Mouse (Mus musculus): Measurements from ENCODE around the gene Fam185a. TPM values are rescaled to one million over a fixed set of nuclear protein-coding genes. Genes with fewer than 3 reads are reported as not detected.
A peak's percentile ranks its signal among the peaks of the same experiment; 100 is the strongest.

The Fam185a gene
- total and polyA plus RNA-seq, 3 experiments, result 4.5 to 19.9 (median 18.4) TPM

GRCm38 (mm10) chr5:21436471-21436975 is 11.8 kb downstream of the Fam185a start:
- no peak overlapping the region for H3K9ac ChIP-seq (ENCODE audit: low read depth, low read length)
- H3K27ac ChIP-seq, result no peak overlapping the region
- H3K79me2 ChIP-seq (replicated peaks; ENCODE audit: control insufficient read depth, insufficient read depth, low read length), result no peaks in the 10 kb centered on the region
- TF ChIP-seq CTCF (IDR thresholded peaks at IDR 0.05), result no peak
- 78% methylated on average over 8 of the region's 8 CpGs for WGBS
- intact Hi-C loops (cut with DNase I), result no loop called here
- H3K27me3 ChIP-seq (ENCODE audit: control insufficient read depth, insufficient read depth, low read length), result no peaks in the 10 kb centered on the region
- DNase-seq, result no peak
- no peaks in the 10 kb centered on the region for H3K36me3 ChIP-seq (ENCODE audit: control insufficient read depth, insufficient read depth, low read length)
- no peak overlapping the region for H3K4me3 ChIP-seq
- H3K4me1 ChIP-seq (ENCODE audit: control insufficient read depth, insufficient read depth, low read length), result peaks cover 6% of the 10 kb centered on the region

- WGBS, result 86% methylated on average over 9 of the region's 9 CpGs
- no peak for DNase-seq
- no peak overlapping the region for H3K4me3 ChIP-seq
- H3K27ac ChIP-seq, result no peak overlapping the region
- H3K27me3 ChIP-seq (ENCODE audit: control insufficient read depth, insufficient read depth, low read length), result no peaks in the 10 kb centered on the region
- intact Hi-C loops (cut with DNase I), result no loop called here
- TF ChIP-seq POLR2A (IDR thresholded peaks at IDR 0.05; ENCODE audit: insufficient read depth, low read depth, low read length), result no peak
- no peak for TF ChIP-seq EP300 (IDR thresholded peaks at IDR 0.05; ENCODE audit: insufficient read depth, low read depth, low read length)
- no peak for TF ChIP-seq CTCF (IDR thresholded peaks at IDR 0.05)
- H3K36me3 ChIP-seq (ENCODE audit: control insufficient read depth, insufficient read depth, low read length), result 0 out of 2 replicates have a peak, but pooled peaks cover 4% of the 10 kb centered on the region
- H3K4me1 ChIP-seq (ENCODE audit: control insufficient read depth, insufficient read depth, low read length), result peaks cover 9% of the 10 kb centered on the region
- no peak overlapping the region for H3K9ac ChIP-seq (ENCODE audit: low read depth, low read length)
- no peaks in the 10 kb centered on the region for H3K79me2 ChIP-seq (replicated peaks; ENCODE audit: control insufficient read depth, insufficient read depth, low read length)
Observed at GRCm38 (mm10) chr5:21438428-21438827, 13.7 kb downstream of the Fam185a start.

- DNase-seq, result no peak
- no peaks in the 10 kb centered on the region for H3K27me3 ChIP-seq (ENCODE audit: control insufficient read depth, insufficient read depth, low read length)
- no peak overlapping the region for H3K4me3 ChIP-seq
- WGBS, result 83% methylated on average over 7 of the region's 7 CpGs
- intact Hi-C loops (cut with DNase I), result no loop called here
- no peaks in the 10 kb centered on the region for H3K79me2 ChIP-seq (replicated peaks; ENCODE audit: control insufficient read depth, insufficient read depth, low read length)
- TF ChIP-seq EP300 (IDR thresholded peaks at IDR 0.05; ENCODE audit: insufficient read depth, low read depth, low read length), result no peak
- TF ChIP-seq CTCF (IDR thresholded peaks at IDR 0.05), result no peak
- TF ChIP-seq POLR2A (IDR thresholded peaks at IDR 0.05; ENCODE audit: insufficient read depth, low read depth, low read length), result no peak
- no peak overlapping the region for H3K9ac ChIP-seq (ENCODE audit: low read depth, low read length)
- H3K36me3 ChIP-seq (ENCODE audit: control insufficient read depth, insufficient read depth, low read length), result 0 out of 2 replicates have a peak, but pooled peaks cover 4% of the 10 kb centered on the region
- H3K4me1 ChIP-seq (ENCODE audit: control insufficient read depth, insufficient read depth, low read length), result peaks cover 9% of the 10 kb centered on the region
- no peak overlapping the region for H3K27ac ChIP-seq
Observed at GRCm38 (mm10) chr5:21439446-21440110, 14.8 kb downstream of the Fam185a start.

DNA sequence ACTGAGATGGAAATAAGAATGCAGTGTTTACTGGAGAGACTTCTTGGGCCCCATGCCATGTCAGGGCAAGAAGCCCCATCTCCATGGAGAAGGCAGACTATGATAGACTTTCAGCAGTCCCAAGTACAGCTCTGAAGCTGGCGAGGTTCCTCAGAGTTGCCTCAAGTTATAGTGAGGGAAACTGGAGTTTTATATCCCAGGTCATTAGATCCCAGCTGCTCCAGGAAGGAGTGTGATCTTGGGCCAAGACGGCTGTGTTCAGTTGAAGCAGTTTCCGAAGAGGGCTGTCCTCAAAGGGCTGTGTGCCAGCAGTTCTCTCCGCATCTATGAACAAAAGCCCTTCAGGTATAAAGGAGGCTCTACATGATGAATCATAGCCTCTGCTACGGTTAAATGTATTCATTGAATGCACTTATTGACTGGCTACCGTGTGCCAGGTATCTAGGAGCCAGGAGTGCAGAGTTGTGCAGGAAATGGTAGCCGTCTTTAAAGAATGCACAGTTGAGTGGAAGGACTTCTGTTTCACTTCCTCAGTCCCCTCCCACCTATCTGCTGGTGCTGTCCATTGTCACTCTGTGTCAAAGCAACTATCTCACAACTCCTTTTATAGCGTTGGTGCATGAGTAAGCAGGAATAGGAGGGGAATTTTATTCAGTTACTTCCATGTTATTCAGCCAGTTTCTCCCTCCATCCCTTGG is 16.2 kb downstream of the Fam185a start:
- WGBS, result 33% methylated on average over 8 of the region's 8 CpGs
- TF ChIP-seq POLR2A (IDR thresholded peaks at IDR 0.05; ENCODE audit: insufficient read depth, low read depth, low read length) (no peak), CTCF (IDR thresholded peaks at IDR 0.05) (no peak), EP300 (IDR thresholded peaks at IDR 0.05; ENCODE audit: insufficient read depth, low read depth, low read length) (no peak)

DNA sequence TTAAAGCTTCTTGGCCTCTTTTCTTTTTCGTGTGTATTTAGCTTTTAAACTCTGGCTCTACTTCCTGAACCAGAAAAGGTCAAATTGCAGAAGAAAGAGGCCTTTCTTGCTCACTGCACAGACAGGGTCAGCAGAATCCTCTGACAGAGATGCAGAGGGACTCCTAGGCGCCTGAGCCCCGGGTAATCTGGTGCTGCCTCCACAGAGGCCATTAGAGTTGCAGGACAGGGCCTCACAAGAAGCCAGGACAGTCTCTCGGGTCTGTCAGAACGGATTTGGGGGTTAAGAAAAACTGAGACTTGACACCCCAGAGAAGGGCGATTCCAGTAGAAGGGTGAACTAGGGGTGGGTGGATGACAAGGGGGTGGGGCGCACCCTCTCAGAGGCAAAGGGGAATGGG is 42.6 kb downstream of the Fam185a start:
- Histone ChIP-seq H3K27me3 (ENCODE audit: control insufficient read depth, insufficient read depth, low read length) (no peaks in the 10 kb centered on the region), H3K9ac (ENCODE audit: low read depth, low read length) (no peak overlapping the region), H3K4me1 (ENCODE audit: control insufficient read depth, insufficient read depth, low read length) (no peaks in the 10 kb centered on the region), H3K27ac (no peak overlapping the region), H3K79me2 (replicated peaks; ENCODE audit: control insufficient read depth, insufficient read depth, low read length) (no peaks in the 10 kb centered on the region), H3K36me3 (ENCODE audit: control insufficient read depth, insufficient read depth, low read length) (no peaks in the 10 kb centered on the region), H3K4me3 (no peak overlapping the region)
- intact Hi-C loops (cut with DNase I), result no loop called here
- 65% methylated on average over 7 of the region's 7 CpGs for WGBS
- DNase-seq, result no peak
- TF ChIP-seq EP300 (IDR thresholded peaks at IDR 0.05; ENCODE audit: insufficient read depth, low read depth, low read length) (no peak), CTCF (IDR thresholded peaks at IDR 0.05) (no peak), POLR2A (IDR thresholded peaks at IDR 0.05; ENCODE audit: insufficient read depth, low read depth, low read length) (no peak)

More for the DNA sequence above, 16.2 kb downstream of the Fam185a start:
- H3K4me1 ChIP-seq (ENCODE audit: control insufficient read depth, insufficient read depth, low read length), result peaks cover 9% of the 10 kb centered on the region
- no peak overlapping the region for H3K27ac ChIP-seq
- no peaks in the 10 kb centered on the region for H3K27me3 ChIP-seq (ENCODE audit: control insufficient read depth, insufficient read depth, low read length)
- no peak overlapping the region for H3K4me3 ChIP-seq
- H3K9ac ChIP-seq (ENCODE audit: low read depth, low read length), result no peak overlapping the region
- 0 out of 2 replicates have a peak, but pooled peaks cover 4% of the 10 kb centered on the region for H3K36me3 ChIP-seq (ENCODE audit: control insufficient read depth, insufficient read depth, low read length)
- intact Hi-C loops (cut with DNase I), result no loop called here
- DNase-seq, result peak in 1 of 2 experiments; percentile 11
- H3K79me2 ChIP-seq (replicated peaks; ENCODE audit: control insufficient read depth, insufficient read depth, low read length), result no peaks in the 10 kb centered on the region

DNA sequence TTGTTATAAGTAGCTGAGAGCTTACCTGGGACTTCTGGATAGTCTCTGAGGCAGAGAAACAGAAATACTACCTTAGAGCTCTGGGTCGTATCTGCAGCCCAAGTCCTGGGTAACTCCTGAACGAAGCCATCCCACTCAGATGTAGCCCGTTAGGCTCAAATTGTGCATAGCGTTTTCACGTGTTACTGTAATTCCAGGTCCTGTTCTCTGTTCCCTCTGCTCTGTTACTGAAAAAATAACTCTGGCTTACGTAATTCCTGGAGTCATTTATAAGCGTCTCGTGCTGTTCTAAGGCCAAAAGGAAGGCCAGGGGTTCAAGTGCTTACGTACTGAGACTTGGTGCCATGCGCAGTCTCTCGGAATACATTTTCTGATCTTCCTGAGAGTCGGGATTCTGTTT is 43.3 kb downstream of the Fam185a start:
- 97% methylated on average over 12 of the region's 12 CpGs for WGBS
- no peak overlapping the region for H3K9ac ChIP-seq (ENCODE audit: low read depth, low read length)
- H3K4me3 ChIP-seq, result no peak overlapping the region
- no peak for DNase-seq
- H3K36me3 ChIP-seq (ENCODE audit: control insufficient read depth, insufficient read depth, low read length), result no peaks in the 10 kb centered on the region
- H3K27ac ChIP-seq, result no peak overlapping the region
- no peaks in the 10 kb centered on the region for H3K27me3 ChIP-seq (ENCODE audit: control insufficient read depth, insufficient read depth, low read length)
- no peaks in the 10 kb centered on the region for H3K79me2 ChIP-seq (replicated peaks; ENCODE audit: control insufficient read depth, insufficient read depth, low read length)
- TF ChIP-seq EP300 (IDR thresholded peaks at IDR 0.05; ENCODE audit: insufficient read depth, low read depth, low read length), result no peak
- no peak for TF ChIP-seq CTCF (IDR thresholded peaks at IDR 0.05)
- TF ChIP-seq POLR2A (IDR thresholded peaks at IDR 0.05; ENCODE audit: insufficient read depth, low read depth, low read length), result no peak
- H3K4me1 ChIP-seq (ENCODE audit: control insufficient read depth, insufficient read depth, low read length), result no peaks in the 10 kb centered on the region
- intact Hi-C loops (cut with DNase I), result no loop called here
